In the genomic region with DNA sequence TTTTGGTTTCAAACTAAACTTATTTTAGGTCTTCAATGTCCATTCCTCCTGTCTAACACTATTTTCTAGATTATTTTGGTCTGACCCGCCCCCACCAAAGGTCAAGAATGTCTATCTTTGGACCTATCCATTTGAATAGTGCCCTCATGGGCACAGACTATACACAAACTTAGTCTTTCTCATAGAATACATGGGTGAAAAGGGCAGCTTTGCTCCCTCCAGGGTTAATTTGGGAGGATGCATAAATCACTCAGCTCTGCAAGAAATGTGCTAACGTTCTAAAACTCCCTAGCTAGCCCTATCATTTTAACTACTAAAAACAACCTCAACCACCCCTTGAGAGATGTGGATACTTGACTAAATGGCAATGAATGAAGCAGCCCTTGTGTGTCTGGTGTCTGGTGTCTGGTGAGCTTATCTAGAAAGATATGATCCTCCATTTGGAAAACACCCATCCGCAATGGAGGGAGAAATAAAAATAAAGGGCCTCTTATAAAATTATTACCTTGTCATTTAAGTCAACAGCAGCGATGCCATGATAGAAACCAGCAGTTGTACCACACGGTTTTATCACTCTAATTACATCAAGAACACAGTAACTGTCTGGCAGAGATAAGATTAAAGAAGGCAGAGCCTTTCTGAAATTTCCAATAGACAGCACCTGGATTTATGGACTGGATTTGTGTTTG, we compare ENCODE assay signal across 22 mouse cellular contexts.
"Had no signal": no experiment of that assay in that cellular context is flagged by ENCODE, and none has a peak within 500 bp of the region (broad histone marks: within the 10 kb centered on the region; RNA-seq: fewer than 3 reads in every experiment).

No protein-coding gene starts in this region.

- H3K4me1 ChIP-seq: intestine, embryonic 15.5 days; limb, embryonic 10.5 days; limb, embryonic 13.5 days; liver, embryonic 12.5 days; liver, embryonic 15.5 days; lung, embryonic 15.5 days; midbrain, embryonic 12.5 days; midbrain, embryonic 15.5 days; neural tube, embryonic 12.5 days; neural tube, embryonic 15.5 days; stomach, embryonic 15.5 days had no signal

- H3K36me3 ChIP-seq: intestine, embryonic 15.5 days; limb, embryonic 10.5 days; limb, embryonic 13.5 days; liver, embryonic 12.5 days; liver, embryonic 15.5 days; lung, embryonic 15.5 days; midbrain, embryonic 12.5 days; midbrain, embryonic 15.5 days; neural tube, embryonic 12.5 days; neural tube, embryonic 15.5 days; stomach, embryonic 15.5 days had no signal

- H3K4me3 ChIP-seq: intestine, embryonic 15.5 days; layer of hippocampus, adult 2 months; limb, embryonic 10.5 days; limb, embryonic 13.5 days; liver, embryonic 12.5 days; liver, embryonic 15.5 days; lung, embryonic 15.5 days; midbrain, embryonic 12.5 days; midbrain, embryonic 15.5 days; neural tube, embryonic 12.5 days; neural tube, embryonic 15.5 days; stomach, embryonic 15.5 days had no signal

- H3K4me2 ChIP-seq: intestine, embryonic 15.5 days; limb, embryonic 13.5 days; liver, embryonic 12.5 days; liver, embryonic 15.5 days; lung, embryonic 15.5 days; midbrain, embryonic 12.5 days; midbrain, embryonic 15.5 days; neural tube, embryonic 12.5 days; neural tube, embryonic 15.5 days; stomach, embryonic 15.5 days had no signal

- H3K9me3 ChIP-seq: intestine, embryonic 15.5 days; limb, embryonic 10.5 days; liver, embryonic 12.5 days; liver, embryonic 15.5 days; lung, embryonic 15.5 days; midbrain, embryonic 12.5 days; neural tube, embryonic 15.5 days; stomach, embryonic 15.5 days had no signal

- H3K27ac ChIP-seq: intestine, embryonic 15.5 days; layer of hippocampus, adult 2 months; limb, embryonic 10.5 days; limb, embryonic 13.5 days; liver, embryonic 12.5 days; liver, embryonic 15.5 days; lung, embryonic 15.5 days; midbrain, embryonic 12.5 days; midbrain, embryonic 15.5 days; neural tube, embryonic 12.5 days; neural tube, embryonic 15.5 days; stomach, embryonic 15.5 days had no signal

- H3K9ac ChIP-seq: intestine, embryonic 15.5 days; limb, embryonic 13.5 days; liver, embryonic 12.5 days; liver, embryonic 15.5 days; lung, embryonic 15.5 days; midbrain, embryonic 12.5 days; midbrain, embryonic 15.5 days; neural tube, embryonic 12.5 days; neural tube, embryonic 15.5 days; stomach, embryonic 15.5 days had no signal

- H3K27me3 ChIP-seq: intestine, embryonic 15.5 days; limb, embryonic 13.5 days; liver, embryonic 12.5 days; liver, embryonic 15.5 days; lung, embryonic 15.5 days; midbrain, embryonic 12.5 days; midbrain, embryonic 15.5 days; neural tube, embryonic 12.5 days; neural tube, embryonic 15.5 days; stomach, embryonic 15.5 days had no signal

- ATAC-seq: intestine, embryonic 15.5 days; liver, embryonic 12.5 days; midbrain, embryonic 15.5 days had no signal

- DNase-seq: kidney, adult 18-20 months; kidney, postnatal 25 days; layer of hippocampus, adult 9-11 months; liver; lung, adult 18-20 months; lung, postnatal 36 days; retina, postnatal 1 day; right cerebral cortex, postnatal 25 days; spleen, adult 18-20 months; thymus, postnatal 25 days had no signal
